Mouse (Mus musculus) ES-Bruce4 (cell line): ENCODE results near the gene Rbl1.

Experiments
- CTCF ChIP-seq: IDR thresholded peaks from one replicate; pipeline ENCODE4 v1.8.1; 2011; ENCODE audit warnings: low read depth, low read length
- POLR2A ChIP-seq: IDR thresholded peaks from one replicate; pipeline ENCODE4 v1.8.1; 2011; ENCODE audit warnings: low read length; ENCODE audit not compliant: insufficient read depth

DNA sequence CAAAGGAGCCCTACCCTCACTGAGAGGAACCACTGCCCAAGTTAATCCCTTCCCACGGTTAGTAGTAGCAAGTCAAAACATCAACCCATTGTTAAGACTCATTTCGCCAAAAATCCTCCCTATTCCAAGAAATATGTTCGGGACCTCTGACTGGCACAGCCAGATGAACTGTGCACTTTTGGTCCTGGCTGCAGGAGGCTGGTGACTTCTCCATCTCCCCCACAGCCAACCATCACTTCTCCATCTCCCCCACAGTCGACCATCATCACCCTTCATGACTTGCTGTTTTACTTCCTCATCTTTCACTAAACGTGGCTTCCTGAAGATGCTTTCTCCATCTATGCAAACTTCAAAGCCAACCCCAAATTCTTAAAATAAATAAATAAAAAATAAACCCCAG is 65.5 kb downstream of the Rbl1 start:
- no peak for TF ChIP-seq CTCF
- TF ChIP-seq POLR2A, result no peak
